Mouse (Mus musculus): ENCODE data around the gene Osbpl11.
"Not testable (repeated sequence)": the region's sequence is repeated elsewhere in the genome, so short reads cannot be mapped to it uniquely, and the experiment has no call there.

DNA sequence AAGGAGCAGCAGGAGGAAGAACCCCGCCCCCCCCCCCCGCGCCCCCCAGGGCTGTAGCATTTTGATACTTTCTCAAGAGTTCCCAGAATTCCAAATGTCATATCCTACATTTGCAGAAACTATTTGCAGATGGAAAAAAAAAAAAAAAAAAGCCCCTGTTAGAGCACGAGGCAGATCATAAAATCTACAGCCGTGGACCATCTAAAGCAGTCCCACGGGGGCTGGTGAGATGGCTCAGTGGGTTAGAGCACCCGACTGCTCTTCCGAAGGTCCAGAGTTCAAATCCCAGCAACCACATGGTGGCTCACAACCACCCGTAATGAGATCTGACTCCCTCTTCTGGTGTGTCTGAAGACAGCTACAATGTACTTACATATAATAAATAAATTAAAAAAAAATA is 34.0 kb upstream of the Osbpl11 start:
- not testable (repeated sequence) for TF ChIP-seq GATA1, TAL1 (IDR thresholded peaks at IDR 0.05; ENCODE audit: low read length)
